Mouse (Mus musculus): ENCODE data around the gene Lmo3.

Lmo3 gene

DNA sequence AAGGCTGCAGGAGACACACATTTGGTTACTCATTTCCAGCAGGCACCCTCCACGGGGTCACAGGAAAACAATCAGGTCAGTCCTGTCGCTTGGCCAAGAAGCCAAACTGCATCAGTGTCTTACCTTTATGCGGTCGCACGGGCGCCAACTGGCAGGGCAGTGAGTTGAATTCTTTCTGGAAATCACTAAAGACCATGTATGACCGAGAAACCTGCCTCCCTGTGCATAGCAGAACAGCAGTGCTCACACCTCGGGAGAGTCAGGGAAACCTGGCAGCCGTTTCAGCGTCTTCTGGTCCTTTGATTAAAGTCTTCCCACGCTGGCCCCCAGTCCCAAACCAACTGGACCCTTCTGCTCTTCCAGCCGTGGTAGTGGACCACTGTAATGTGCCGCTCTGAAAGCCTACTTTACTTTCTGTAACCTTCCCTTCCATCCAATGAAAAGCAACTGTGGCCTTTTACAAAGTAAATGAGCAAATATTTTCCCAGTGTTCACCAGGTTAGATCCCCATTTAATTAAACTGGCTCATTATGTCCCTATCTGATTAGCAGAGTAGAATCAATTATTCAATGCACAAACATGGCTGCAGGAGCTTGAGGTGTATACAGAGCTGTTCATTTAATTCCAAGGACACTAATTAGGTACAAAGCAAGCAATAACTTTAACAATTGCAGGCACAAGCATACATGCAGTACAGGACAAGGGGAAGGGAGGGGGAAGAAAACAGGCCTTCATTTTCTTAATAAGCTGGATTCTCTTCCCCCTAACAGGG lies at the start of gene Lmo3:
Gene Lmo3, minus strand, starts transcription at position 235 of the 772 bp plus-strand sequence.
- no peak for DNase-seq (ENCODE audit: low read depth)

DNA sequence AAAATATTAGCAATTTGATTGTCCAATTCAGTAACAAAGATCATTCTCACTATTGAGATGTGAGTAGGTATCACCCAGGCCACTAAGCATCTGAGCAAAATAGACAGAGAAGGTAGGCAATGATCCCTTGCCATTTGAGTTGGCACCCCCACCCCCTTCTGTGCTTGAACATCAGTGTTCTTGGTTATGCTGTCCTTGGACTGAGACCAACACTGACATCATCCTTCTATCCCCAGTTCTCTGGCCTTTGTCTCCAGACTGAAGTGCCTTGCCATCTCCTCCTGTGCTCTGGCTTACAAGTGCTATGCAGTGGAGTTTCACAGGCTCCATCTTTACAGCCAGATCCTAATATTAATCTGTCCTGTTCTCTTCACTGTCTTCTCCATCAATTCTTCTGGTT lies 39.0 kb upstream of the Lmo3 start:
- DNase-seq (ENCODE audit: low read depth) = no peak

GRCm38 (mm10) chr6:138618396-138618795 lies 36.6 kb upstream of the Lmo3 start:
- DNase-seq (ENCODE audit: low read depth) = no peak

GRCm38 (mm10) chr6:138597016-138597415 lies 15.2 kb upstream of the Lmo3 start:
- DNase-seq (ENCODE audit: low read depth) = no peak

- DNase-seq (ENCODE audit: low read depth) = no peak
Observed at GRCm38 (mm10) chr6:138595991-138596698, 14.4 kb upstream of the Lmo3 start.

DNA sequence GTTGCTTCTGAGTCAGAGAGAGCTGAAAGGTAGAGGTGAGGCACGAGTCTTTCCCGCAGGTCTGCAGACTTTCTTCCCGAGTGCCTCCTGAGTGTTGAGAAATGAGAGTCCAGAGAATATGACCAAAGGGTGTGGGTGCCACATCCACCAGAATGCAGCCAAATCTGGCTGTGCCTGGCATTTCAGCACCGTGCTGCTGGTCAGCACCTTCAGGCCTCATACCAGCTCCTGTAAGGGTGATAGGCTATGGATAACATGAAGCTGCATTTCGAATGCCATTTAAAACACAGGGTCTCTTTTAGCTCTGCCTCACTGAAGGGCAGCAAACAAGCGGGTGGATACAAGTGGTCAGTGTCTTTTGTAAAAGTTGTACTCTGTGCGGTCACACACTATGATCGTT lies 1.5 kb upstream of the Lmo3 start:
- no peak for DNase-seq (ENCODE audit: low read depth)

- DNase-seq (ENCODE audit: low read depth) = no peak
Observed at GRCm38 (mm10) chr6:138582506-138583000, 785 bp upstream of the Lmo3 start.

DNA sequence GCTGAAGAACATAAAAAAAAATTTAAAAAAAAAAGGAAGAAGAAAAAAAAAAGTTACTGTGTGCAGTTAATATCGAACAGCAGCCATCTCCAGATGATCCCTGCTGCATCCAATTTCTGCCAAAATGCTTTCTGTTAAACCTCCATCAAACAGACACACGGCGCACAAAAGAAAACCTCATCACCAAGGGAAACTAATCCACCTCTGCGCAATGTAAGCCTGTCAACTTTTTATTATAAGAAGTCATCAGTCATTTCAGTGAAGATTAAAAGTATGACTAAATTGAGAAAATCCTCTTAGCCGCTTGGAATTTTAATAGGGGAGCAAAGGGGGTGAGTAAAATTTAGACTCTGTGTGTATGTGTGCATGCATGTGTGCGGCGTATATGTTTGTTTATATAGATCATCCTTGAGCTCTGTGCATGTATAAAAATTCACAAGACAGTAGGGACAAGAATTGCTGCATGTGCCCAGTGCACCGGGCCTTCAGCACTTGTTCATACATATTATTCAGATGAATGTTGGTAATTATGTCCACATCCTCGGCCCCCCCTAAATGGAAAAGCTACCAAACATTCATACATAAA lies 1.2 kb downstream of the Lmo3 start:
- DNase-seq (ENCODE audit: low read depth) = no peak

DNA sequence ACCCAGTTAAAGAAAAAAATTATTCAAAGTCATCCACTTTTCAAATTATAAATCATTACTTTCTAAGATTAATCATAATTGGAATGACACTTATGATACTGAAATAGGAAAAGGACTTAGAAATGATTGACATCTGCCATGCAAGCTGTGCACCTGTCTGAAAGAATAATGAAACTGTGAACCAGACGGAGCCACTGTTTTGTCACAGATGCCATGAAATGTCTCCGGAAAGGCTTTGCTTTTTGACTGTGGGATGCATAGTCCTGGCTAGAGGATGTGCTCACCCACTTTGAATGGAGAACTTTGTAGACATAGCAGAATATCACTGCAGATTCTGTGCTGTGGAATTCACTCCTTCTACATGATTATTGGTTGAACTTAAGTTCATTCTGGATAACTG lies 18.4 kb downstream of the Lmo3 start:
- DNase-seq (ENCODE audit: low read depth) = no peak

- DNase-seq (ENCODE audit: low read depth) = no peak
Observed at GRCm38 (mm10) chr6:138552144-138552543, 29.6 kb downstream of the Lmo3 start.

DNA sequence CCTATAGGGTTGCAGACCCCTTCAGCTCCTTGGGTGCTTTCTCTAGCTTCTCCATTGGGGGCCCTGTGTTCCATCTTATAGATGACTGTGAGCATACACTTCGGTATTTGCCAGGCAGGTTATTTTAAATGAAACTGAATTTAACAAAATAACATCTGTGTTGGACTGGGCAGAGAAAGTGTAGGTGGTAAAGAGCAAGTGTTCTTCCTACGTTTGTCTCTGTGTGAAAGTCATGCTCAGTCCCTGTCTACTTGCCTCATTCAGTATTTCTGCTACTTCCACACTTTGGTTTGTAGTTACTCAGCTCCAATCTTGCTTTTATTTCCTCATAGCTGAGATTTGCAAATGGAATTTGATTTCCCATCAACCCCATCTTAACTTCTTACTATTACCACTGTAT lies 46.9 kb downstream of the Lmo3 start:
- DNase-seq (ENCODE audit: low read depth) = no peak

GRCm38 (mm10) chr6:138506642-138507041 lies 75.1 kb downstream of the Lmo3 start:
- no peak for DNase-seq (ENCODE audit: low read depth)

- DNase-seq (ENCODE audit: low read depth) = no peak
Observed at GRCm38 (mm10) chr6:138503946-138504345, 77.8 kb downstream of the Lmo3 start.

- DNase-seq (ENCODE audit: low read depth) = no peak
Observed at GRCm38 (mm10) chr6:138482834-138483233, 98.9 kb downstream of the Lmo3 start.

- DNase-seq (ENCODE audit: low read depth) = no peak
Observed at GRCm38 (mm10) chr6:138477611-138478010, 104.2 kb downstream of the Lmo3 start.

DNA sequence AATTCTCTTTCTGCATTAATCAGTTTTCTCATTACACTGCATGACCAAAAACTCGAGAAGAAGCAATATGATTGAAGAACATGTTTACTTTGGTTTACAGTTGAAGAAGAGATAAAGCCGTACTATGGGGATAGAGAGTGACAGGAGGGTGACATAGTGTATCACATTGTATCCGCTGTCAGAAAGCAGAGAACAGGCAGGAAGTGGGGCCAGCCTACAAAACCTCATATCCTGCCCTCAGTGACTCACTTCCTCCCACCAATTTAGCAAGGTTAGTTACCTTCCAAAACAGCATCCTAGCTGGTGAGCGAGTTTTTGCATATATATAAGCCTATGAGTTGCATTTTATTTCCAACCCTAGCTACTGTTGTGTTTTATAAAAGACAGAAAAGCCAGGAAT lies 112.6 kb downstream of the Lmo3 start:
- no peak for DNase-seq (ENCODE audit: low read depth)

GRCm38 (mm10) chr6:138444515-138445048 lies 137.2 kb downstream of the Lmo3 start:
- no peak for DNase-seq (ENCODE audit: low read depth)

GRCm38 (mm10) chr6:138437351-138437750 lies 144.4 kb downstream of the Lmo3 start:
- DNase-seq (ENCODE audit: low read depth) = no peak

DNA sequence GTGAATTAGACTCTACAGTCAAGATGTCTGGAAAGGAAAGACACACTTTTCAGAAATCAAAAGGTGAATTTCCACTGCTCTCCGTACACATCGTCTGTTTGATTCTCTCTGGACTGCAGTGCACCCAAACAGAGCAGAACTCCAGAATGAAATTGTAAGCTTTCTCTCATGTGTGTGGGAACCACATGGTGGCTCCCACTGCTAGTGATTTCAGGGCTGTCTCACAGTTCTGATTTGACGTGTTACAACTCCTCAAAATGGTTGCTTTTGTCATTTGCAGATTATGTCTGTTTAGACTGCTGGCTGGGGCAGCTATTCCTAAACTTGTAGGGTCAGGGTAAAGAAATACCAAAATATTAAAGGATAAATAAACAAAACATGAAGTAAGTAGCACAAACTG lies 145.0 kb downstream of the Lmo3 start:
- no peak for DNase-seq (ENCODE audit: low read depth)

GRCm38 (mm10) chr6:138427394-138427793 lies 154.4 kb downstream of the Lmo3 start:
- no peak for DNase-seq (ENCODE audit: low read depth)

DNA sequence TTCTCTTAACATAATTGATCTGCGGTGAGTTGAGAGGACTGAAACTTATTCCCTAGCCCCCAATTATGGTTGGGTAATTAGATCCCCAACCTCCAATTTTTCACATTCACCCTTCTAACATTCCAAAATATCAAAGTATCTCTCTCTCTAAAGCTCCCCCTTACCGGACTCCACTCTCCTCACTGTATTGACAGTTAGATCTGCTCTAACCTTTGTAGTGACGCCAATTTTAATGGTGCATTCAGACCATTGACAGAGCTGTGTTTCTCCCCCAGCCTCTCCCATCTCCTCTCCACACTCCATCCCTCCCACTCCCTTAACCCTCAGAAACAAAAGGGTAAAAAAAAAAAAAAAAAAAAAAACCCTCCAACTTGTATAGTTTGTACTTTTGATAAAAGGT lies 154.9 kb downstream of the Lmo3 start:
- DNase-seq (ENCODE audit: low read depth) = no peak

DNA sequence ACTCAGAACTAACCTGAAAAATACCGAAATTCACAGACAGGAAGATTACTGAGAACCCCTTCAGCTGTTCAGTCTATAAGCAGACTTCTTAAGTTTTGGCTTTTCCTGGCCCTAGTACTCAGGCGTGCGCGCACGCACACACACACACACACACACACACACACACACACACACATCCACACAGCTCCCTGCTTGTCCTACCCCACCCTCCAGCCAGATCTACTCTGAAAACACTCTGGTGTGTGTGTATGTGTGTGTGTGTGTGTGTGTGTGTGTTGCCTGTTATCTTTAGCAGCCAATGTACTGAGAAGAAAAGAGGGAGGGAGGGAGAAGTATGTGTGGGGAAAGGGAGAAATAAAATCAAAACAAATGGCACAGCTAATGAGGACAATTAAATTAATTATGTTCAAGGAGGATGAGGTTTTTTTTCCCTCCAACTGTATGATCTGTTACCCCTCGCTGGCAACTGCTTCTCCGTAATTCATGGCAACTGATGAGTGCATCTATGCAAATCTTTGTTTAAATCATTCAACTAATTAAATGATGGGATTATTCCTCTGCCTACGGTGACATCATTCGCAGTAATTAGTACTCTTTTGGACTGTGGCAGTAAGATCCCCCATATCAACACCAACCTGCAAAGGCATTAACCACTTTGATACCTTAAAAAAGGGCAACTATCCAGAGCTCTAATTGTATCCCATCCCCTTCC lies 157.1 kb downstream of the Lmo3 start:
- DNase-seq (ENCODE audit: low read depth) = no peak

All from fibroblast of lung, adult 2 months (primary cell).